Mouse (Mus musculus) hindbrain, postnatal 0 days (tissue): ENCODE results near the gene Mnt. TPM values are rescaled to one million over a fixed set of nuclear protein-coding genes. Genes with fewer than 3 reads are reported as not detected.

Source experiments
- ATAC-seq: fragments of 200-750 bp; cut with Nextera tagmentation; 2 replicates; pipeline ENCODE4 v1.8.0; 2017; ENCODE audit warnings: mild to moderate bottlenecking, moderate TSS enrichment, moderate library complexity
- DNase-seq: peaks from one replicate; pipeline ENCODE4 v3.0.0-alpha.2; 2015; ENCODE audit warnings: low spot score
- H3K27ac ChIP-seq: fragments of 300-500 bp; sonication (generic); 2 replicates; pipeline ENCODE4 v1.5.1; 2014; ENCODE audit warnings: mild to moderate bottlenecking
- H3K27me3 ChIP-seq: fragments of 300-500 bp; sonication (generic); 2 replicates; pipeline ENCODE4 v1.6.1; 2014; ENCODE audit warnings: low read length, mixed read lengths; ENCODE audit not compliant: insufficient read depth
- H3K36me3 ChIP-seq: fragments of 300-500 bp; sonication (generic); 2 replicates; pipeline ENCODE4 v1.6.1; 2014; ENCODE audit warnings: low read length, mixed read lengths; ENCODE audit not compliant: insufficient read depth
- H3K4me1 ChIP-seq: fragments of 300-500 bp; sonication (generic); 2 replicates; pipeline ENCODE4 v1.6.1; 2014; ENCODE audit warnings: antibody characterized with exemption, low read length, mixed read lengths; ENCODE audit not compliant: insufficient read depth
- H3K4me2 ChIP-seq: fragments of 300-500 bp; sonication (generic); 2 replicates; pipeline ENCODE4 v1.6.1; 2014; ENCODE audit warnings: low read depth, mild to moderate bottlenecking, low read length, moderate library complexity, mixed read lengths
- H3K4me3 ChIP-seq: fragments of 300-500 bp; sonication (generic); 2 replicates; pipeline ENCODE4 v1.5.1; 2014; ENCODE audit warnings: low read length
- H3K9ac ChIP-seq: fragments of 300-500 bp; sonication (generic); replicated peaks from 2 replicates; pipeline ENCODE4 v1.6.1; 2014; ENCODE audit warnings: mild to moderate bottlenecking, low read length, moderate library complexity, mixed read lengths
- H3K9me3 ChIP-seq: fragments of 300-500 bp; sonication (generic); 2 replicates; pipeline ENCODE4 v1.6.1; 2016; ENCODE audit warnings: low read length, mixed read lengths
- CTCF ChIP-seq: IDR thresholded peaks from 2 replicates; pipeline ENCODE4 v1.5.1; 2016; ENCODE audit warnings: antibody characterized with exemption, control low read depth, low read depth
- WGBS: fragments of 180-500 bp; shearing (Covaris S2); extraction: QIAGEN DNeasy Blood & Tissue Kit; methylation state at CpG from one replicate; pipeline ENCODE4 v1.1.7; 2014; 5-methylcytosine and 5-hydroxymethylcytosine counted together
- polyA plus RNA-seq: library from polyadenylated mRNA; unstranded; fragments of >200 nt; fragmentation: Nextera tagmentation; extraction: Ambion mirVana; gene quantifications from 2 replicates; pipeline ENCODE4 v1.2.1, GENCODE M21; 2015
- total RNA-seq: library from RNA; depleted of rRNA; stranded (reverse); fragments of >200 nt; gene quantifications from 2 replicates; pipeline ENCODE4 v1.2.3, GENCODE M21; 2014

The Mnt gene
- total and polyA plus RNA-seq, 2 experiments from 2014 or later = 8.4 to 18.5 TPM

GRCm38 (mm10) chr11:74839860-74840715 is 9.4 kb downstream of the Mnt start:
- TF ChIP-seq CTCF = no peak
- H3K4me1 ChIP-seq = 0 out of 2 replicates have a peak, but pooled peaks cover 9% of the 10 kb centered on the region
- H3K4me3 ChIP-seq = no peak overlapping the region
- H3K4me2 ChIP-seq = no peak overlapping the region
- H3K9me3 ChIP-seq = no peaks in the 10 kb centered on the region
- H3K9ac ChIP-seq = no peak overlapping the region
- H3K27me3 ChIP-seq = no peaks in the 10 kb centered on the region
- ATAC-seq (no peak), DNase-seq (no peak)
- no peak overlapping the region for H3K27ac ChIP-seq
- H3K36me3 ChIP-seq = peaks cover 7% of the 10 kb centered on the region; the same call in 1 of the 2 replicates
- 92% methylated on average over 19 of the region's 19 CpGs for WGBS

- Histone ChIP-seq H3K9me3 (no peaks in the 10 kb centered on the region), H3K36me3 (peaks cover 7% of the 10 kb centered on the region; the same call in 1 of the 2 replicates), H3K4me3 (no peak overlapping the region), H3K4me2 (no peak overlapping the region), H3K4me1 (0 out of 2 replicates have a peak, but pooled peaks cover 9% of the 10 kb centered on the region), H3K9ac (no peak overlapping the region), H3K27me3 (no peaks in the 10 kb centered on the region), H3K27ac (no peak overlapping the region)
- 89% methylated on average over 8 of the region's 8 CpGs for WGBS
- no peak for TF ChIP-seq CTCF
- no peak for ATAC-seq
- DNase-seq = no peak
Measured at GRCm38 (mm10) chr11:74840739-74841138, 10.0 kb downstream of the Mnt start.

- H3K9me3 ChIP-seq = no peaks in the 10 kb centered on the region
- ATAC-seq (no peak), DNase-seq (peak; percentile 10)
- no peak overlapping the region for H3K4me2 ChIP-seq
- no peak overlapping the region for H3K27ac ChIP-seq
- 0 out of 2 replicates have a peak, but pooled peaks cover 9% of the 10 kb centered on the region for H3K4me1 ChIP-seq
- no peak overlapping the region for H3K9ac ChIP-seq
- no peaks in the 10 kb centered on the region for H3K27me3 ChIP-seq
- 68% methylated on average over 9 of the region's 9 CpGs for WGBS
- peaks cover 7% of the 10 kb centered on the region; the same call in 1 of the 2 replicates for H3K36me3 ChIP-seq
- TF ChIP-seq CTCF = no peak
- H3K4me3 ChIP-seq = no peak overlapping the region
Measured at GRCm38 (mm10) chr11:74841366-74841765, 10.6 kb downstream of the Mnt start.

- Histone ChIP-seq H3K4me3 (no peak overlapping the region), H3K27ac (no peak overlapping the region), H3K9ac (no peak overlapping the region), H3K4me2 (no peak overlapping the region), H3K4me1 (0 out of 2 replicates have a peak, but pooled peaks cover 9% of the 10 kb centered on the region), H3K9me3 (no peaks in the 10 kb centered on the region), H3K36me3 (peaks cover 7% of the 10 kb centered on the region; the same call in 1 of the 2 replicates), H3K27me3 (no peaks in the 10 kb centered on the region)
- DNase-seq (no peak), ATAC-seq (no peak)
- 68% methylated on average over 13 of the region's 13 CpGs for WGBS
- no peak for TF ChIP-seq CTCF
Measured at GRCm38 (mm10) chr11:74842045-74842444, 11.3 kb downstream of the Mnt start.

GRCm38 (mm10) chr11:74842656-74843434 is 12.1 kb downstream of the Mnt start:
- Histone ChIP-seq H3K36me3 (peaks cover 7% of the 10 kb centered on the region; the same call in 1 of the 2 replicates), H3K4me2 (no peak overlapping the region), H3K4me1 (0 out of 2 replicates have a peak, but pooled peaks cover 9% of the 10 kb centered on the region), H3K9me3 (no peaks in the 10 kb centered on the region), H3K9ac (no peak overlapping the region), H3K27me3 (no peaks in the 10 kb centered on the region), H3K27ac (peak overlapping the region; percentile 46; the same call in 1 of the 2 replicates), H3K4me3 (no peak overlapping the region)
- no peak for DNase-seq
- no peak for TF ChIP-seq CTCF
- 71% methylated on average over 21 of the region's 22 CpGs for WGBS
- ATAC-seq = peak; percentile 3; the same call in 1 of the 2 replicates

- DNase-seq (peak; percentile 27), ATAC-seq (no peak; the same call in 1 of the 2 replicates)
- 0 out of 2 replicates have a peak, but pooled peaks cover 9% of the 10 kb centered on the region for H3K4me1 ChIP-seq
- H3K27ac ChIP-seq = peak overlapping the region; percentile 46; the same call in 1 of the 2 replicates
- no peak for TF ChIP-seq CTCF
- H3K27me3 ChIP-seq = no peaks in the 10 kb centered on the region
- H3K9ac ChIP-seq = no peak overlapping the region
- no peak overlapping the region for H3K4me3 ChIP-seq
- WGBS = 32% methylated on average over 2 of the region's 2 CpGs
- H3K9me3 ChIP-seq = no peaks in the 10 kb centered on the region
- H3K36me3 ChIP-seq = peaks cover 7% of the 10 kb centered on the region; the same call in 1 of the 2 replicates
- H3K4me2 ChIP-seq = no peak overlapping the region
Measured at GRCm38 (mm10) chr11:74843435-74843714, 12.7 kb downstream of the Mnt start.
